Mouse (Mus musculus): Measurements from ENCODE around the gene Dnmt3c.
"Not testable (repeated sequence)": the region's sequence is repeated elsewhere in the genome, so short reads cannot be mapped to it uniquely, and the experiment has no call there.

- TF ChIP-seq REST (IDR thresholded peaks at IDR 0.05; ENCODE audit: insufficient read depth, insufficient read length); POLR2AphosphoS2 (IDR thresholded peaks at IDR 0.05; ENCODE audit: insufficient read length, low read depth); TCF12 (IDR thresholded peaks at IDR 0.05; ENCODE audit: insufficient read depth, poor library complexity, severe bottlenecking); SRF (IDR thresholded peaks at IDR 0.05; ENCODE audit: control insufficient read depth, insufficient read length, low read depth); POLR2A (IDR thresholded peaks at IDR 0.05; ENCODE audit: insufficient read length, low read depth); MYOD1 (IDR thresholded peaks at IDR 0.05; ENCODE audit: control insufficient read depth in 1 of 3, insufficient read length in 2 of 3, low read depth in 2 of 3); USF1 (IDR thresholded peaks at IDR 0.05; ENCODE audit: low read depth); MAX (IDR thresholded peaks at IDR 0.05; ENCODE audit: low read depth): not testable (repeated sequence)
Measured at GRCm38 (mm10) chr2:153675364-153675763, 21.1 kb upstream of the Dnmt3c start.

Measured in myocyte (in vitro differentiated cells).